Mouse (Mus musculus) mesoderm, embryonic 11.5 days (tissue): ENCODE data around the gene Flt3l.
A peak's percentile ranks its signal among the peaks of the same experiment; 100 is the strongest.
"Not testable (repeated sequence)": the region's sequence is repeated elsewhere in the genome, so short reads cannot be mapped to it uniquely, and the experiment has no call there.

Experiments used
- DNase-seq: peaks from one replicate; pipeline ENCODE4 v3.0.0-alpha.2; 2012; ENCODE audit warnings: low read depth, low spot score

Gene Flt3l

DNA sequence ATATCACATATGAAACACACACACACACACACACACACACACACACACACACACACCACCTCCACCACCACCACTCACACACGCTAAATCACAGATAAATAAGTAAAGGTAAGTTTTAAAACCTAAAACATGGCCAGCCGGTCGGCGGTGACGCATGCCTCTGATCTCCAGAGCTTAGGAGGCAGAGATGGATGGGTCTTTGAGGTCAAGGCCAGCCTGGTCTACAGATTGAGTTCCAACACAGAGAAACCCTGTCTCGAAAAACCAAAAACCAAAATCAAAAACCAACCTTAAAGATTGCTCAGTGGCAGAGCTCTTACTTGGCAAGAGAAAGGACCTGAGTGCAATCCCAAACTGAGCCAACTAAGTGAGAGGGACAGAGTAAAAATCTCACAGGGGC is 36.2 kb downstream of the Flt3l start:
- DNase-seq: no peak

DNA sequence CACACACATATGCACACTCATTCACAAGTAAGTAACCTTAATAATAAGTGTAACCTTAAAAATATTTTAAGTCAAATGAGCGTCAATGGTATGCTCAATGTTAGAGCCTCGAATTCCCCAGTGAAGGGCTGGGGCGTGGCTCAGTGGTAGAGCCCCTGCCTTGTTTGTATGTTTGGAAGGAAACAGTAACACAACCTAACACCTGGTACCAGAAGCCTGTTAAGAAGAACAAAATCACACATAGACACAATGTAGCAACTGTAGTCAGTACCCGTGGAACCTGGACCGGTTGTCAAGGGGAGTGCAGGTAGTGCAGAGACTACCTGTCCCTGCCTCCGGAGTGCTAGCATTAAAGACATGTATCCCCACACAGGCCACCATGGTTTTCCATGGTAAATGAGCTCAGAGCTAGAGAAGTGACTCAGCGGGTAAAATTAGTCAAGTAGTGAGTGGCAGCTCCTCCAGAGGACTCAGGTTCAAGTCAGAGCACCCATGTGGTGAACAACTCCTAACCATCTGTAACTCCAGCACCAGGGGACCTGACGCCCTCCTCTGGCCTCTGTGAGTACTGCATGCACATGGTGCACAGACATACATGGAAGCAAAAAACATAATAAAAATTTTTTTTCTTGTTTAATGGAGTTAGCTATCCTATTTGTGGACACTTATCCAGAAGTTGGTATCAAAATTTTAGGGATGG is 37.5 kb downstream of the Flt3l start:
- no peak for DNase-seq

DNA sequence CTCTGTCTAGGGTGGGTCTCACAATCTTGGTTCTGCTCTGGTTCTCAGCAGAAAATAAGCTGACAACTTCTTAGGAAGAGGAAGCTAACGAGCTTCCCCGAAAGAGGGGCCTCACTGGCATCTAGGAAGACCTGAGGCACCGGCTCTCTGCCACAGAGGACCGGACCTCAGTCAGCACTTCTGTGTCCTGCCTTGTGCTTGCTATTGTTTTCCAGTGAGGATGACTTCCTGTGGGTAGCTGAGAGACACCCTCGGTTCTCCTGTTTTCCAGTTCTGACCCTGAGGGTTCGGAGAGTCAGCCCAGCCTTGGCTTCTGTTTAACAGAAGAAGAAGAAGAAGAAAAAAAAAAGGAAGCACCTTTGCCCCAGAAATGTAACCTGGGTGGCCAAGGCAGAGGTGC is 38.8 kb downstream of the Flt3l start:
- no peak for DNase-seq

DNA sequence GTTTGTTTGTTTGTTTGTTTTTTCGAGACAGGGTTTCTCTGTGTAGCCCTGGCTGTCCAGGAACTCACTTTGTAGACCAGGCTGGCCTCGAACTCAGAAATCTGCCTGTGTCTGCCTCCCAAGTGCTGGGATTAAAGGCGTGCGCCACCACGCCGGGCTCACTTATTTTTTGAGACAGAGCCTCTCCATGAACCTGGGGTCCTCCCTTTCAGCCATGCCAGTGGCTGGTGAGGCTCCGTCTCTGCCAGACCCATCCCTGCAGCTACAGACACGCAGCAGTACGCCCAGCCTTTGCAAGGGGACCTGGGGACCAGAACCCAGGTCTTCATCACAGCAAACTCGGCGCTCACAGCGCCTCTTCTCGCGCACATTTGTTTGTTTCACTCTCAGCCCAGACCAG is 40.3 kb downstream of the Flt3l start:
- not testable (repeated sequence) for DNase-seq

DNA sequence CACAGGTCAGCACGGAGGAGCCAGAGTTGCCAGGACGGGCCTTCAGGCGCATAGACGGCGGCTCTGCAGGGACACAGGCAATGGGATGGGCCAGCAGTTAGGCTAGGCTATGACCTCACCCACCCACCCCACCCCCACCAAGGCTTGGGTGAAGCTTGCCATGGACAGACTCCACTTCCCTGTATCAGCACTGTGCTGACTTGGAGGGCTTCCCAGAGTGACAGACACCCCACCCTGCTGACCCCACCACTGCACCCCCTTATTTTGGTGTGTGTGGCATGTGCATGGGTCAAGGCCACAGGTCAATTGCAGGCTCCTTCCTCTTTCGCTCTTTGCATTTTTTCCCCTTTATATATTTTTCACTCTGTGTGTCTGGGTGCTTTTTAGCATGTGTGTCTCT is 40.9 kb downstream of the Flt3l start:
- no peak for DNase-seq

DNA sequence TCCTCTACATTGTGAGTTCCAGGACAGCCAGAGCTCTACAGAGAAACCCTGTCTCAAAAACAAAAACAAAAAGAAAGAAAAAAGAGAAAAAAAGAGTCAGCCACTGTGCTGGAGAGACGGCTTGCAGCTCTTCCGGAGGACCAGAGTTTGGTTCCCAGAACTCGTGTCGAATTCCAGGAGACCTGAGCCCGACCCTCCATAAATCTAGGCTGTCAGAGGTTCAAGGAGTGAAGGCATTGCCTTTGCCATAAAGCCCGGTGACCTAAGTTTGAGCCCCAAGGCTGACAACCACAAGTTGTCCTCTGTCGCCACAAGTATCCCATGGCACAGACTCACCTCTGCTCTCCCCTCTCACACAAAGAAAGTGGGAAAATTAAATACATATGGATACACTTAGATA is 42.1 kb downstream of the Flt3l start:
- DNase-seq: peak; percentile 72

DNA sequence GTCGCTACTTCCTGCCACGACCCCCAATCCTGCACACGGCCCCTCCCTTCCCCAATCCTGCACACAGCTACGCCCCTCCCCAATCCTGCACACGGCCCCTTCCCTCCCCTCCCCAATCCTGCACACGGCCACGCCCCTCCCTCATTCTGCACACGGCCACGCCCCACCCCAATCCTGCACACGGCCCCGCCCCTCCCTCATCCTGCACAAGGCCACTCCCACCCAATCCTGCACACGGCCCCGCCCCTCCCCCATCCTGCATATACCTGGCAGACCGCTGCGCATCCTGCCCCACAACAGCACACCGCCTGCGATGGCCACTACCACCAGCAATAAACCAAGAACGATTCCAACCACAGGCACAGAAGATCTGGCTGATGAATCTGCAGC is 42.7 kb downstream of the Flt3l start:
- no peak for DNase-seq

DNA sequence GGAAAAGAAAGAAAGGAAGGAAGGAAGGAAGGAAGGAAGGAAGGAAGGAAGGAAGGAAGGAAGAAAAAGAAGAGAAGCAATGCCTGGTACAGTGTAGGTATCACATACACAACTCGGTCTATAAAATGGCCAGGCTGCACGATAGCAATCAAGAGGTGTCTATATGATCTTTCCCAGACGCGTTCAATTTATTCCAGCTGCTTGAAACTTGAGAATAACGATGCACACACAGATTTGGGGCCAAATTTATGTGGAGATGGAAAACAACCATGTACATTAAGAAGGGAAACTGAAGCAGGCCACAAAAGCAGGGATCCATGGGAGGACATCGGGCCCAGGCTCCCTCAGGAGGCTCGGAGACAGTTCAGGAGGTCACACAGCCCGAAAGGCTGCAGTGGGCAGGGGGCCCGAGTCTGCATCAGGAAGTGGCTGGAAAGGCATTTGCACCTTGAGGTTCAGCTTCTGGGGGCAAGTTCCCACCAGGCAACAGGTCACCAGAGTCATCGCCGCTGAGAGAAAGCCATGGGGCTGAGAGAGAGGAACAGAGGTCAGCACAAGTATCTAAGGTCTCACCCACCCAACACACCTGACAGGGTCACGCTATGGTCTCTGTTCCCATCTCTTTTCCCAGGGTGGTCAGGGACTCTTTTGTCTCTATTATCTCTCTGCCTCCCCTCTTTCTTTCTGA is 43.3 kb downstream of the Flt3l start:
- no peak for DNase-seq

DNA sequence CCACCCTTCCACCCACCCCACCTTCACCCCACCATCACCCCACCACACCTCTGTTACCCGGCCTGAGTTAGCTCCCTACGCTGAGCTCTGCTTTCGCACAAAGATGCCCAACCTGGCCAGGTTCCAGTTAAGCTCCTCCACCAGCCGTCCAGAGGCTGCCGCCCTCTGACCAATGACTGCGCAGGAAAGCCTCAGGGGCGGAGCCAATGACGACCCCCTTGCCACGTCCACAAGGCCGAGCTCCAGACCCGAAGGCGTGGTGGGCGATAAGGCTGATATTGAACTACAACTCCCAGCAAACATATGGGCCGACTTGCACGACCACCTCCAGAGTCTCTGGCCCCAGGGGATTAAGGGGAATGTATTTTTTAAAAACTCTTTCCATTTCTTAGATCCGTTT is 44.2 kb downstream of the Flt3l start, which contains the start of gene Rcn3:
Gene Rcn3 (minus strand): TSS at position 174 of the 400 bp plus-strand sequence.
- peak; percentile 97 for DNase-seq

DNA sequence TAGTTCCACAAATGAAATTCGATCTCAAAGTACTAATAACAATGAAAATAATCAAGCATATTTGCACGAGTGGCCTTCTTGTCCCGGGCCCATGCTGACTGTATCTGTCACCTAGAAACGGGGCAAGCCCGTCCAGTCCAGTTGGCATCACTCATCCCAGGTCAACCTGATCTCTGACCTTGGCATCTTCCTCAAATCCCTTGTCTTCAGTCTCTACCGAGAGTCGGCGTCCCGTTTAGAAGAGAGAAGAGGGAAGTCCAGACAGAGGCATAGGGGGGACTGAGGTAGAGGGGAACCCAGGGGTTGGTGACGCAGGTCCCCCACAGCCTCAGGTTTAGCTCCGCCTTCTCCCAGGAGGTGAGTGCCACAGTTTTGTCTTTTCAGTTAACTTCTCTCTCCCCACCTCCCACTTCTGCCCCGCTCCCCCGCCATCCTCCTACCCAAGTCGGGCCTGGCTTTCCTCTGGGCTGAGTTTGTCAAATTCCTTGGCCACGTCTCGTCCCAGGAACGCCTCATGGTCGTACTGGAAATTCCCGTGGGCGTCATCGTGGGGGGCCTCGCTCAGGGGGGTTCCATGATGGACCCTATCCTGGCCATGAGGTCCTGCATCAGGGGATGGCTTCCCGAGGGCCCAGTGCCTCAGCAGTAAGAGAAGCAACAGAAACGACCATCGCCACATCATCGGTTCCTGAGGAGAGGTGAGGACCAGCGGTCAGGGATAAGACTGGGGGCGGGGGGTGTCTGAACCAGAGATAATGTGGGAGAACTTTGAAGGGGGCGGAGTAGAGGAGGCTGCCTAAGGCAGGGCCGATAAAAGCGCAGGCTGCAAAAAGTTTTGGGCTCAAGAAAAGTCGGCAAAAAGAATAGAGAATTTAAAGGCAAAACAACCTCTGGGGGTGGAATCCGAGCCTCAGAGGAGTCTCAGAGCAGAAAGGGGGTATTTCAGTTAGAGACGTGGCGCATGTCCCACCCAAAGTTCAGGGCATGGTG is 44.9 kb downstream of the Flt3l start:
- peak; percentile 51 for DNase-seq

DNA sequence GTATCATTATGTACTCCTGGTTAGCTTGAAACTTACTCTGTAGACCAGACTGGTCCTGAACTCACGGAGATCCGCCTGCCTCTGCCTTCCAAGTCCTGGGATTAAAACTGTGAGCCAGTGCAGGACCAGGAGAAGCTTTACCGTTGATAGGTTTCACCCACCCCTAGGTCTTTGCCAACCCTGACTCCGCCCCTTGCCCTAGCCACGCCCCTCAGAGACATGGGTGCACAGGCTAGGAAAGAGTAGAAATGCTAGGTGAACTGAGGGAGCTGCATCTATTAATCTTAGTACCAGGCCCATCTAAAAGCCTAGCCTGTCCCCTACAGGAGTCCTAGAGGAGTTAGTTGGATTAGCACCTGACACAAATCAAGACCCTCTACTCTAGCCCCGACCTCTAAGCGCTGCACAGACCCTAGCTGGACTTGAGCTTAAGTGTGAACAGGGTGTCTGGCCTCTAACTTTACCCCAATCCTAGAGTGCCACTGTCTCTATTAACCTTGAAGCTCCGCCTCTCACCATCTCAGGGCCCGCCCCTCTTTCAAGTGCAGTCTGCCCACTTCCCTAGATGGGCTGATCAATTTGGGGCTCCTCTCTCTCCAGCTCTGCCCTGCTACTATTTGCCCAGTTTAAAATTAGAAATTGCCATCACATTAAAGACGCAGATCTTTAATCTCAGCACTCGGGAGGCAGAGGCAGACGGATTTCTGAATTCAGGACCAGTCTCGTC is 45.8 kb downstream of the Flt3l start:
- DNase-seq: no peak

DNA sequence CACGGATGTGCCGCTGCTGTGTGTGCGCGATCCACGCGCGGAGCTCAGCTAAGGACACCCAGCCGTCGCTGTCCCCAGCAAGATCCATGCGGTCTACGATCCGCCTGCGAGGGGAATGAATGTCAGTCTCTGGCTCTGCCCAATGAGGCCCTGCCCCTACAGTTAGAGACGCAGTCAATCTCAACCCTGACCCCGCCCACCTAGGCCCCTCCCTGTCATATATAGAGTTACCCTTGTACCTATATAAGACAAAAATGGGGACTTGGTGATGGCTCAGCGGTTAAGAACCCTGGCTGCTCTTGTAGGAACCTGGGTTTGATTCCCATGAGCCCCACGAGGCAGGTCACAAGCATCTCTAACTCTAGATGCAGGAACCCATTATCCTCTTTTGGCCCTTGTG is 47.6 kb downstream of the Flt3l start:
- no peak for DNase-seq

DNA sequence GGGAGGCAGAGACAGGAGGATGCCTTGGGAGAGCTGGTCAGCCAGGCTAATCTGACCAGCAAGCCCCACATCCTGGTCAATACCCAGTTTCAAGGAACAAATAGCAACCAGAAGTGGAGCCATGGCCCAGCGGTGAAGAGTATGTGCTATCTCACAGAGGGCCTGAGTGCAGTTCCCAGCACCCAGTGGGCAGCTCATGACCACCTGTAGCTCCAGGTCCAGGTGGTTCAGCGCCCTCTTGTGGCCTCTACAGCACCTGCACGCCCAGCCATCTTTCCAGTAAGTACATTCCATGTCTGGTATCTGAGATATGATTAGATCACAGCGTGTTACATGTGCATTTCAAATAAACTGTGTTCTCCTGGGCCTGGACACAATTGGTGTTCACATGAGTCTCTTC is 50.1 kb downstream of the Flt3l start:
- no peak for DNase-seq

DNA sequence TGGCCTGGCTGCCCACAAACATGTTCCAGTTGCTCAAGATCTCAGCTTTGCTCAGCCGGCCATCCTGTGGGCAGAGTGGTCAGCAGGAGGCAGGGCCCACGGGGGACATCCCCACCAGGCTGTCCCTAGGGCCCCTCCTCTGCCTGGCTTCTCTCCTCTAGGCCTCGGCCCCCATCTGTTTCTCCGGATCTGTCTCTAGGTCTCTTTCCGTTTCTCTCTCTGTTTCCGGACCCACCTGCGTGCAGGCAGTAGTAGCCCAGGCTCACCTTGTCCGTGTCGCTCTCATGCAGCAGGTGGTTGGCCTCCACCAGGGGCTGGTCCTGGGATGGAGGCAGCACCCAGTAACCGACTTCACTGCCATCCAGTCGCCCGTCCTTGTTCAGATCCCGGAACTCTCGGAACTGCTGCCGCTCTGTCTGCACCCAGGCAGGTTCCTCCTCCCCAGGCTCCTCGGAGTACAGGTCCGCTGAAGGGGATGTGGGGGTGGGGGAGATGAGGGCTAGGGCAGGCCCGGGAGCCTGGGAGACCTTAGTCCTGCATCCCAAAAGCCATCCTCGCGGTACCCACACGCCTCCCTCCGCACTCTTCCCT is 52.8 kb downstream of the Flt3l start:
- no peak for DNase-seq

DNA sequence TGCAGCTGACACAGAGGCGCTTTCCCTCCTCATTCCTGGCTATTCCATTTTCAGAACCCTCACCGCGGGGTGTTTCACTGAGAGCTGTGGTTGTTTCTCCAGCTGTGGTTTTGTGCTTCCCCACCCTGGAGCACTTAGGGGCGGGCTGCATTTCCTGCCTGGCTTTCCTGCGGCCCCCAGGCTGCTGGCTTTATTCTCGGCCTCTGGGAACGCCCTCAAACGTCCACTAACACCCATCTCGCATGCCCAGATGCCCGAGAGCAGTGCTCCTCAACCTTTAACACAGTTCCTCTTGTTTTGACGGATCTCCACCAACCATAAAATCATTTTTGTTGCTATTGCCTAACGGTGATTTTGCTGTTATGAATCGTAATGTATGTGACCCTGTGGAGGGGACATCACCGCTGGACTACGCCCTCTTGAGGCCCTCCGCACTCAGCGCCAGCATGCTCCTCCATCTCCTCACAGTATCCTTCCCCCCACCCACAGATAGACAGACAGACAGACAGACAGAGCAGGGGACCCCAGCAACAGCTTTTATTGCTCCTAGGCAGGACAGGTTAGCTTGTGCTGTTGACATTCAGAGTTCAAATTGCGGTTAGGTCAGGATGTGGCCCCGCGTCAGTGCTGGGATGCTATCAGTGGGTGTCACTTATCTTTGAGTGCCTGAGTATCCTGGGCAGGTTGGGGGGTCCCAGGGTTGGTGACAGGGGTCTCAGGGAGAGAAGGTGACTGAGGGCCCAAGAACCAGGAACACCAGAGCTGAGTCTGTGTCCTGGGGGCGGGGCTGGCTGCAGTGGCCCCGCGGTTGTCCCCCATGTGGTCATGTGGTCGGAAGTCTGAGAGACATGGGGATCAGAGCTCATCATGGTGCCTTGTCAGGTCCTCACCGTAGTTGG is 53.6 kb downstream of the Flt3l start:
- DNase-seq: no peak

DNA sequence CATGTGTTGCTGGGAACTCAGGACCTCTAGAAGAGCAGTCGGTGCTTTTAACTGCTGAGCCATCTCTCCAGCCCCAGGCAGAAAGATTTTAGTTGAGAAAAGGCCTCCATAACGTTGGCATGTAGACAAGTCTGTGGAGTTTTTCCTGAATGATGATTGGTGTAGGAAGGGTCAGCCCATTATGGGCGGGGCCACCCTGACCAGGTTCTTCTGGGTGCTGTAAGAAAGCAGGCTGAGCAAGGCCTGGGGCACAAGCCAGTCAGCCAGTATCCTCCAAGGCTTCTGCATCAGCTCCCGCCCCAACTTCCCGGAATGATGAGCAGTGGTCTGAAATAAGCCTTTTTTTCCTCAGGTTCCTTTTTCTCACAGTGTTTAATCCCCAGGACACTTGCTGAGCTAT is 55.2 kb downstream of the Flt3l start:
- no peak for DNase-seq

DNA sequence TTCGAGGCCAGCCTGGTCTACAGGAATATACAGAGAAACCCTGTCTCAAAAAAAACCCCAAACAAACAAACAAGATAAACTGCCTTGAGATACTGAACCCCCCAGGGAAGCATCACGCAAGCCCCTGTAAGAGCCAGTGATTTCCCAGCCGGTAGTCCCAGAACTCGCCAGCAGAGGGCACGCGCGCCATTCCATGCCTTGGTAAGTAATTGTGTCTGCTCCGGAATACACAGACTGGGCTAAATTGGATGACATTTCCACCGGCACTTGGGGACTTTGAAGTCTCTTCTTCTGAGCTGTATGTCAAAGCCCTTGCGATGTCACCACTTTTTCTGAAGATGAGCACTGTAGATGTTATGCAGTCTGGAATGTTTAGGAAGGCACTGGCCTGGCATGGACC is 56.4 kb downstream of the Flt3l start:
- peak; percentile 90 for DNase-seq
